Mouse (Mus musculus) intestine, embryonic 15.5 days (tissue): ENCODE data around the gene Rfx4. TPM values are rescaled to one million over a fixed set of nuclear protein-coding genes. Genes with fewer than 3 reads are reported as not detected.

Source experiments
- ATAC-seq: fragments of 200-750 bp; cut with Nextera tagmentation; 2 replicates; pipeline ENCODE4 v1.8.0; 2017; ENCODE audit warnings: moderate TSS enrichment, moderate library complexity
- H3K27ac ChIP-seq: fragments of 300-500 bp; sonication (generic); 2 replicates; pipeline ENCODE4 v1.5.1; 2015; ENCODE audit warnings: mild to moderate bottlenecking, inconsistent platforms
- H3K27me3 ChIP-seq: fragments of 300-500 bp; sonication (generic); replicated peaks from 2 replicates; pipeline ENCODE4 v1.6.1; 2015; ENCODE audit warnings: inconsistent platforms
- H3K36me3 ChIP-seq: fragments of 300-500 bp; sonication (generic); 2 replicates; pipeline ENCODE4 v1.6.1; 2015; ENCODE audit warnings: inconsistent platforms
- H3K4me1 ChIP-seq: fragments of 300-500 bp; sonication (generic); replicated peaks from 2 replicates; pipeline ENCODE4 v1.6.1; 2015; ENCODE audit warnings: inconsistent platforms
- H3K4me2 ChIP-seq: fragments of 300-500 bp; sonication (generic); replicated peaks from 2 replicates; pipeline ENCODE4 v1.6.1; 2015; ENCODE audit warnings: mild to moderate bottlenecking, inconsistent platforms
- H3K4me3 ChIP-seq: fragments of 300-500 bp; sonication (generic); replicated peaks from 2 replicates; pipeline ENCODE4 v1.5.1; 2015; ENCODE audit warnings: inconsistent platforms
- H3K9ac ChIP-seq: fragments of 300-500 bp; sonication (generic); 2 replicates; pipeline ENCODE4 v1.6.1; 2015; ENCODE audit warnings: inconsistent platforms
- H3K9me3 ChIP-seq: fragments of 300-500 bp; sonication (generic); 2 replicates; pipeline ENCODE4 v1.6.1; 2016; ENCODE audit warnings: inconsistent platforms
- WGBS: fragments of 180-500 bp; shearing (Covaris S2); methylation state at CpG from one replicate; pipeline ENCODE4 v1.1.7; 2015; 5-methylcytosine and 5-hydroxymethylcytosine counted together
- polyA plus RNA-seq: library from polyadenylated mRNA; unstranded; fragments of >200 nt; fragmentation: Nextera tagmentation; extraction: Ambion mirVana; gene quantifications from 2 replicates; pipeline ENCODE4 v1.2.1, GENCODE M21; 2015

Rfx4 gene
- polyA plus RNA-seq, 1 experiment from 2014 or later: not detected

- H3K4me3 ChIP-seq: no peak overlapping the region
- H3K27me3 ChIP-seq: no peaks in the 10 kb centered on the region
- no peak overlapping the region for H3K9ac ChIP-seq
- no peaks in the 10 kb centered on the region for H3K4me1 ChIP-seq
- no peaks in the 10 kb centered on the region for H3K9me3 ChIP-seq
- 64% methylated on average over 13 of the region's 13 CpGs for WGBS
- no peak overlapping the region for H3K27ac ChIP-seq
- ATAC-seq: no peak
- no peaks in the 10 kb centered on the region for H3K36me3 ChIP-seq
- no peak overlapping the region for H3K4me2 ChIP-seq
Measured at GRCm38 (mm10) chr10:84859556-84860380, 103.9 kb downstream of the Rfx4 start.

GRCm38 (mm10) chr10:84863488-84863887 lies 107.6 kb downstream of the Rfx4 start:
- ATAC-seq: no peak
- Histone ChIP-seq H3K36me3 (no peaks in the 10 kb centered on the region), H3K4me1 (no peaks in the 10 kb centered on the region), H3K9me3 (no peaks in the 10 kb centered on the region), H3K27ac (no peak overlapping the region), H3K4me2 (no peak overlapping the region), H3K27me3 (no peaks in the 10 kb centered on the region), H3K9ac (no peak overlapping the region), H3K4me3 (no peak overlapping the region)
- 95% methylated on average over 6 of the region's 6 CpGs for WGBS

DNA sequence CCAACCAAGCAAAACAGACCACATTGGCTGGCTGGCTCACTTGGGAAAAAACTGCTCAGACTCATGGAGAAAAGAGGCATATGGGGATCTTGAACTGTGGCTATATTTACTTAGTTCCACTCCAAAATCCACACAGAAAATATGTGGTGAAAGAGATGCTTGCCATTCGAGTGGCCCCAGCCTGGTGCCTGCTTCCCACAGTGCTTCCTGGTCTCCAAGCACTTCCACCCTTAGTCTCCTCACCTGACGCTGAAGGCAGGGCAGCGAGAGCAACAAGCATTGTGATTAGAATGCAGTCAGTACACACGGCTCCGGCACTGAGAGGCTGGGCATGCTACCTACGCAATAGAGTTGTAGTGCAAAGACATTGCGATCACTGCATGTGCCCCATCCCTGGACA lies 111.7 kb downstream of the Rfx4 start:
- H3K9ac ChIP-seq: no peak overlapping the region
- no peaks in the 10 kb centered on the region for H3K4me1 ChIP-seq
- ATAC-seq: no peak
- H3K27me3 ChIP-seq: no peaks in the 10 kb centered on the region
- WGBS: 78% methylated on average over 7 of the region's 7 CpGs
- no peak overlapping the region for H3K4me2 ChIP-seq
- no peaks in the 10 kb centered on the region for H3K9me3 ChIP-seq
- no peaks in the 10 kb centered on the region for H3K36me3 ChIP-seq
- no peak overlapping the region for H3K4me3 ChIP-seq
- no peak overlapping the region for H3K27ac ChIP-seq

- WGBS: 73% methylated on average over 12 of the region's 12 CpGs
- no peak overlapping the region for H3K4me3 ChIP-seq
- H3K4me2 ChIP-seq: no peak overlapping the region
- H3K27ac ChIP-seq: no peak overlapping the region
- H3K9me3 ChIP-seq: no peaks in the 10 kb centered on the region
- H3K4me1 ChIP-seq: no peaks in the 10 kb centered on the region
- no peaks in the 10 kb centered on the region for H3K27me3 ChIP-seq
- no peak overlapping the region for H3K9ac ChIP-seq
- no peaks in the 10 kb centered on the region for H3K36me3 ChIP-seq
- no peak for ATAC-seq
Measured at GRCm38 (mm10) chr10:84871285-84871684, 115.4 kb downstream of the Rfx4 start.

- Histone ChIP-seq H3K4me1 (no peaks in the 10 kb centered on the region), H3K27ac (no peak overlapping the region), H3K4me3 (no peak overlapping the region), H3K4me2 (no peak overlapping the region), H3K36me3 (no peaks in the 10 kb centered on the region), H3K27me3 (no peaks in the 10 kb centered on the region), H3K9ac (no peak overlapping the region), H3K9me3 (no peaks in the 10 kb centered on the region)
- ATAC-seq: no peak
- WGBS: 65% methylated on average over 4 of the region's 4 CpGs
Measured at GRCm38 (mm10) chr10:84871921-84872320, 116.1 kb downstream of the Rfx4 start.

DNA sequence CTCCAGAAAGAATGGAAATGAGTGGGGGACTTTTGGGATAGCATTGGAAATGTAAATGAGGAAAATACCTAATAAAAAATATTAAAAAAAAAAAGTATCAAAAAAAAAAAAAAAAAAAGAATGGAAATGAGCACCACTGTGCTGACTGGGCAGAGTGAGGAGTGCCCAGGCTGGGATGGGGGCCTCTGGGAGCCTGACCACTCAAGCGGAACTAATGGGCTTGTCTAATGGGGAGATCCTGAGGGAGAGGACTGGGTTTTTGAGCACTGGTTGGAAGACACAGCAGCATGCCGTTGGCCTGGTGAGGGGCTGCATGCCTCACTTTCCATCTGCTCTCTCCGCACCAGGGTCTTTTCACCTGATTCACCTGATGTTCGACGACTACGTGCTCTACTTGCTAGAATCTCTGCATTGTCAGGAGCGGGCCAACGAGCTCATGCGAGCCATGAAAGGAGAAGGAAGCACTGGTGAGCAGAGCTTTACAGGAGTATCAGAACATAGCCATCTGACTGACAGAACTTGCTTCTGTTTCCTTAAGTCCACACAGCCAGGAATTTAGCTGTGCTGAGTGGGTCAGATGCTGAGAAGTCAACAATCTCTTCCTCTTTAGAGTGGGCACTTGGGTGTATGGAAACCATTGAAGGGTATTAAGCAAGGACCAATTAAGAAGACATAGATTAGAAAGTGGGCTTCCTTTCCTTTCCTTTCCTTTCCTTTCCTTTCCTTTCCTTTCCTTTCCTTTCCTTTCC lies 124.1 kb downstream of the Rfx4 start:
- H3K9ac ChIP-seq: no peak overlapping the region
- no peaks in the 10 kb centered on the region for H3K27me3 ChIP-seq
- no peaks in the 10 kb centered on the region for H3K9me3 ChIP-seq
- no peak overlapping the region for H3K4me2 ChIP-seq
- H3K4me3 ChIP-seq: no peak overlapping the region
- H3K27ac ChIP-seq: no peak overlapping the region
- no peaks in the 10 kb centered on the region for H3K36me3 ChIP-seq
- no peaks in the 10 kb centered on the region for H3K4me1 ChIP-seq
- ATAC-seq: no peak
- WGBS: 82% methylated on average over 9 of the region's 9 CpGs

- WGBS: 88% methylated on average over 2 of the region's 2 CpGs
- Histone ChIP-seq H3K4me1 (peaks cover 9% of the 10 kb centered on the region), H3K9me3 (no peaks in the 10 kb centered on the region), H3K27me3 (no peaks in the 10 kb centered on the region), H3K27ac (no peak overlapping the region), H3K9ac (no peak overlapping the region), H3K4me3 (no peak overlapping the region), H3K36me3 (no peaks in the 10 kb centered on the region), H3K4me2 (no peak overlapping the region)
- no peak for ATAC-seq
Measured at GRCm38 (mm10) chr10:84882528-84882927, 126.7 kb downstream of the Rfx4 start.

DNA sequence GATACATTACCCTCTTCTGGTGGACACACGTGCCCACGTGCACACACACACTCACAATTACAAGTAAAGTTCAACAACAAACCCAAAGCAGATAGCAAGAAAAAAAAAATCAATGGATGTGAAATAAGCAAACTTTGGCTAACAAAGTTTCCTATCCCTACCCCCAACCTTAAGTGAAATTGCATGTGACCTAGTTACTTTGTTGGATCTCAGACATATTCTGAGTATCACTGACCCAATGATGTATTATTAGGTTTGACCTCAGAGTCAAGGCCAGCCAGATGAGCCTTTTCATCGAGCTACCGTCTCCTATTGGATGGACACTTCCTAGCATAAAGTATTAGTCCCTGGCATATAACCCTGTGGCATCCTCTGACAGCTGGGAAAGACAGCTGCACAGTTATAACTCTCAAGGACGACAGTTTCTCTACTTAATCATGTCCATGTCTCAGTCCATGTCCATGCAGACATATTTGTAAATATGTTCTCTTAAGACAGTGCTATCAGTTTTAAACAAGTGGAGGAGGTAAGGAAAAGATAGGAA lies 129.6 kb downstream of the Rfx4 start:
- Histone ChIP-seq H3K9ac (no peak overlapping the region), H3K36me3 (no peaks in the 10 kb centered on the region), H3K27ac (no peak overlapping the region), H3K27me3 (no peaks in the 10 kb centered on the region), H3K4me2 (no peak overlapping the region), H3K4me3 (no peak overlapping the region), H3K9me3 (no peaks in the 10 kb centered on the region), H3K4me1 (peaks cover 9% of the 10 kb centered on the region)
- no peak for ATAC-seq
- 57% methylated on average over 5 of the region's 5 CpGs for WGBS

GRCm38 (mm10) chr10:84886221-84886627 lies 130.4 kb downstream of the Rfx4 start:
- Histone ChIP-seq H3K4me1 (peaks cover 9% of the 10 kb centered on the region), H3K9ac (no peak overlapping the region), H3K36me3 (no peaks in the 10 kb centered on the region), H3K27ac (peak overlapping the region; percentile 39; the same call in 1 of the 2 replicates), H3K27me3 (no peaks in the 10 kb centered on the region), H3K9me3 (no peaks in the 10 kb centered on the region), H3K4me3 (peak overlapping the region; percentile 17; the same call in 1 of the 2 replicates), H3K4me2 (peak overlapping the region; percentile 50)
- WGBS: 9% methylated on average over 6 of the region's 6 CpGs
- ATAC-seq: peak; percentile 95

DNA sequence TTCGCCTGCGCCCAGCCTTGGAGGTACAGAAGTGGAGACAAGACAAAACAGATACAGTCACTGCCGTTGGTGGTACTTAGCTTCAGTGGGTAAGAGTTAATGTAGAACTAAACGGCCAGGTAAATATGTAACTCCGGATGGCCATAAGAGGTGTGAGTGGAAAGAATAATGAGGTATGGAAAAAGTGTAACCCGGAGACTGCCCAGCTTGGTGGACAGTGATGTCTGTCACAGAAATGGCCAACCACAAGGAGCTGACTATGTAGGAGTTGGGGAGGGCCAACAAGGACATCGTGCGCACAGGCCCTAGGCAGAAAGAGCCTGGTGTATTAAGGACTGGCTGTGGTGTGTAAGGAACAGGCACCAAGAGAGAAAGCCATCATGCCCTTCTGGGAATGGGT lies 130.9 kb downstream of the Rfx4 start:
- ATAC-seq: peak; percentile 38; the same call in 1 of the 2 replicates
- H3K27me3 ChIP-seq: no peaks in the 10 kb centered on the region
- H3K4me2 ChIP-seq: peak overlapping the region; percentile 50
- H3K9ac ChIP-seq: no peak overlapping the region
- H3K4me1 ChIP-seq: peaks cover 9% of the 10 kb centered on the region
- H3K36me3 ChIP-seq: no peaks in the 10 kb centered on the region
- H3K27ac ChIP-seq: peak overlapping the region; percentile 39; the same call in 1 of the 2 replicates
- WGBS: 55% methylated on average over 8 of the region's 8 CpGs
- no peaks in the 10 kb centered on the region for H3K9me3 ChIP-seq
- 0 out of 2 replicates have a peak overlapping the region, but pooled peaks have one; percentile 17 for H3K4me3 ChIP-seq

DNA sequence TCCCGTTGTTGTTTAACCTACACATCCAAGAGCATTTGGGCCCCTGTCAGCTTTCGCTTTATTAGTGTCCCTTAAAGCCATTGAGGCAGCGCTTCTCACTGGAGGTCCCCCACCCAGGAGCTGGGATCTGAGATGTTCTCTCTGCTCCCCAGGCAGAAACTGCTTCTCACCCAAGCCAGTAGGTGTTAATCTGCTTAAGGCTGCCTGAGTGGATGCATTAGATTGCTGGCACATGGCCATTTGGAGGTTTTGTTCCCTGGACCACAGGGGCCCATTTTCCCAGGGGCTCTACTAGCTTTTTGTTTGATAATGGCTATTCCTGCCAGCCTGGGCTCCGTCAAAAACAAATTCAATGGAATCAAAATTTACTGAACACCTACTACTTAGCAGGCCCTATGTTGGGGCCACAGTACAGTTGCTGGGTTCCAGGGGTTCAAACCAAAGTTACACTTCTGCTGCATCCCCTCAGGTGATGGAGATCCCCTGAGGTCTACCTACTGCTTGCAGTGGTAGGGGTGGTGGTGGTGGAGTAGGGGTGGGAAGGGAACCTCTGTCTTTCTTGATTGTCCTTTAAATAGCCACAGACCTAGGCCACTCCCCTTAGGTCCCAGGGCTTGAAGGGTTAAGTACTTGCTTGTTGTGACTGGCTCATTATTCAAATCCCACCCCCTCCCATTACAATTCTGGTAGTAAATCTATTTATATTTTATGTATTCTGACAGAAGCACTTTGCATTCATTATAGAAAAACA lies 133.4 kb downstream of the Rfx4 start:
- Histone ChIP-seq H3K27ac (no peak overlapping the region), H3K4me1 (peaks cover 9% of the 10 kb centered on the region), H3K36me3 (no peaks in the 10 kb centered on the region), H3K4me2 (no peak overlapping the region), H3K27me3 (no peaks in the 10 kb centered on the region), H3K4me3 (no peak overlapping the region), H3K9ac (no peak overlapping the region), H3K9me3 (no peaks in the 10 kb centered on the region)
- WGBS: 64% methylated on average over 4 of the region's 4 CpGs
- ATAC-seq: no peak
